Mouse (Mus musculus) cortical plate, adult 2 months (tissue): Measurements from ENCODE around the gene Rasl2-9.

Experiments
- CTCF ChIP-seq: fragments of 200-500 bp; IDR thresholded peaks from 2 replicates; pipeline ENCODE4 v1.5.1; 2011; ENCODE audit warnings: mild to moderate bottlenecking, control low read depth, low read length; ENCODE audit not compliant: insufficient read depth; ENCODE audit errors: extremely low read depth
- POLR2A ChIP-seq: fragments of 200-500 bp; IDR thresholded peaks from 2 replicates; pipeline ENCODE4 v1.6.1; 2011; ENCODE audit warnings: mild to moderate bottlenecking, low read length, control low read depth; ENCODE audit not compliant: insufficient read depth; ENCODE audit errors: extremely low read depth

GRCm38 (mm10) chr7:5099796-5100195 lies 26.0 kb downstream of the Rasl2-9 start:
- no peak for TF ChIP-seq CTCF
- no peak for TF ChIP-seq POLR2A
